Comparison of ENCODE assay signal across 8 mouse cellular contexts in the genomic region with DNA sequence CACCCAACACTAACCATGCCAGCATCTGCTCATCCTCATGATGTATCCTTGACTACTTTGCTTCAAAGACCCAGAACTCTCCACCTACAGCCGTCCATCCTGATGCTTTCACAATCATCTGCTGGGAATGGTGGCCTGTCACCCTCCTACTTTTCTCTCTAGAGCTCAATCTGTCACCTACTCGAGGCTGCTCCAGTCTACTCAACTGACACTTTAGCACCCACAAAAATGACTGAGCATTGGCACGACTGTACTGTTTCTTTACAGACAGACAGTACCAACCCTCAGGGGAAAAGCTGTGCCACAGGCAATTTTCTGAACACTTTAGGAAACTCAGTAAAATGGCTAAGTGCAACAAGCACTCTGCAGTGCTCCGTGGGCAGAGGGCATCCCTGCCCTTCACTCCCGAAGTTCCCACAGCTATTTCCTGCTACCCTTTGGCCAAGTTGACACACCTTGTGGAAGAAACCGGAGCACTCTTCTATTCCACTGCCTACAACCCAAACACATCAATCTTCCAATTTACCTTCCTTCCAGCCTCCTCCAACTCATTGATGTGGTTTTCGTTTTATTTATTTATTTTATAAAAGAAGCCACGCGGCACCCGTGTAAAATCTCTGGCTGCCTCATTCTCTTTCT. TPM values are rescaled to one million over a fixed set of nuclear protein-coding genes. Genes with fewer than 3 reads are reported as not detected.
DNase-seq lines count a peak whose midpoint lies in the region; ATAC-seq and TF ChIP-seq lines count a peak whose summit lies in the region.

No protein-coding gene starts in this region.

- H3K4me2 ChIP-seq in heart, embryonic 14.5 days (ENCODE audit: low read length) = peak overlapping the region; percentile 83
- peak overlapping the region; percentile 81 for H3K4me2 ChIP-seq in intestine, postnatal 0 days (replicated peaks; ENCODE audit: low read depth)

- no peak for TF ChIP-seq POLR2A in olfactory bulb, adult 2 months (IDR thresholded peaks at IDR 0.05; ENCODE audit: insufficient read depth, low read depth, low read length)

- no peaks in the 10 kb centered on the region for H3K36me3 ChIP-seq in heart, embryonic 14.5 days (ENCODE audit: control insufficient read depth, insufficient read depth, low read length)
- no peaks in the 10 kb centered on the region for H3K36me3 ChIP-seq in intestine, postnatal 0 days (ENCODE audit: control insufficient read depth, insufficient read depth)

- H3K4me1 ChIP-seq in heart, embryonic 14.5 days (ENCODE audit: control insufficient read depth in 2 of 2, insufficient read depth in 2 of 2, low read length in 2 of 2) = peaks cover 3 to 20% of the 10 kb centered on the region in 2 experiments; a peak in 3 of 4 replicates
- H3K4me1 ChIP-seq in intestine, postnatal 0 days (replicated peaks; ENCODE audit: control insufficient read depth, insufficient read depth, low read length) = peaks cover 6% of the 10 kb centered on the region; the same call in 1 of the 2 replicates
- H3K4me1 ChIP-seq in olfactory bulb, adult 2 months (ENCODE audit: control insufficient read depth, insufficient read depth, low read length) = peaks cover 4% of the 10 kb centered on the region

- H3K27me3 ChIP-seq in heart, embryonic 14.5 days (ENCODE audit: control insufficient read depth, insufficient read depth, low read length) = no peaks in the 10 kb centered on the region
- H3K27me3 ChIP-seq in intestine, postnatal 0 days (replicated peaks; ENCODE audit: control insufficient read depth, insufficient read depth, low read length) = no peaks in the 10 kb centered on the region

- DNase-seq in heart, postnatal 4 days = no peak
- DNase-seq in thymus, postnatal 4 days = peak; percentile 25
- no peak for DNase-seq in thymus, postnatal 36 days
- no peak for DNase-seq in lung, postnatal 14 days

- no peaks in the 10 kb centered on the region for H3K9me3 ChIP-seq in heart, embryonic 14.5 days (ENCODE audit: control insufficient read depth, low read length)
- no peaks in the 10 kb centered on the region for H3K9me3 ChIP-seq in intestine, postnatal 0 days (ENCODE audit: control insufficient read depth)

- TF ChIP-seq CTCF in intestine, postnatal 0 days (IDR thresholded peaks at IDR 0.05; ENCODE audit: low read depth) = no peak
- no peak for TF ChIP-seq CTCF in olfactory bulb, adult 2 months (IDR thresholded peaks at IDR 0.05; ENCODE audit: insufficient read depth, low read depth, low read length)

- H3K4me3 ChIP-seq in heart, embryonic 14.5 days (ENCODE audit: control insufficient read depth in 1 of 2, insufficient read depth in 1 of 2, low read depth in 1 of 2, low read length in 2 of 2) = peak overlapping the region; percentile 67 to 69
- peak overlapping the region; percentile 86 for H3K4me3 ChIP-seq in intestine, postnatal 0 days (ENCODE audit: low read depth, low read length)
- H3K4me3 ChIP-seq in olfactory bulb, adult 2 months (ENCODE audit: insufficient read depth, low read depth, low read length) = peak overlapping the region; percentile 97

- peak overlapping the region; percentile 82 to 87; a peak in 3 of 4 replicates for H3K27ac ChIP-seq in heart, embryonic 14.5 days (replicated peaks in 1 of 2; ENCODE audit: control insufficient read depth in 1 of 2, insufficient read depth in 1 of 2, low read depth in 2 of 2, low read length in 2 of 2)
- peak overlapping the region; percentile 97 for H3K27ac ChIP-seq in intestine, postnatal 0 days (ENCODE audit: low read depth, low read length)
- H3K27ac ChIP-seq in olfactory bulb, adult 2 months (ENCODE audit: insufficient read depth, low read depth, low read length) = no peak overlapping the region

- 0 out of 2 replicates have a peak, but pooled peaks have one; percentile 7 for ATAC-seq in heart, embryonic 14.5 days (ENCODE audit: insufficient number of reproducible peaks, insufficient read depth, low FRiP score, low read depth)
- peak; percentile 68 for ATAC-seq in intestine, postnatal 0 days
- no peak for ATAC-seq in cerebellum, adult (ENCODE audit: insufficient number of reproducible peaks, low FRiP score, low TSS enrichment)

- 1% methylated on average over 10 of the region's 10 CpGs for WGBS in heart, embryonic 14.5 days
- WGBS in intestine, postnatal 0 days = 2% methylated on average over 10 of the region's 10 CpGs
- 3% methylated on average over 10 of the region's 10 CpGs for WGBS in olfactory bulb, adult 2 months

- peak overlapping the region; percentile 90 for H3K9ac ChIP-seq in heart, embryonic 14.5 days (ENCODE audit: low read length)
- peak overlapping the region; percentile 87 for H3K9ac ChIP-seq in intestine, postnatal 0 days (ENCODE audit: low read depth, low read length)

RNA-seq across cellular contexts. Expression of a gene that starts 10.8 kb away (rescaled TPM):
- 26.8 and 31.6 TPM in 2 replicates for polyA plus RNA-seq in heart, embryonic 14.5 days (2014; fragmentation: Nextera tagmentation; extraction: Ambion mirVana)
- 10 to 100 TPM; 40.4 to 44.4 TPM for total RNA-seq in heart, postnatal 4 days (2021)
- polyA plus RNA-seq in intestine, postnatal 0 days (2015; fragmentation: Nextera tagmentation; extraction: Ambion mirVana) = 26.6 TPM in 2 replicates
- not detected in 2 replicates for polyA plus RNA-seq in olfactory bulb, adult 2 months (2012; ENCODE audit: insufficient read depth, insufficient read length, low replicate concordance, missing spikeins)

RNA-seq across cellular contexts. Expression of a gene that starts 37.5 kb away (rescaled TPM):
- 42.0 and 43.6 TPM in 2 replicates for polyA plus RNA-seq in heart, embryonic 14.5 days (2014; fragmentation: Nextera tagmentation; extraction: Ambion mirVana)
- 10 to 100 TPM; 24.6 to 25.1 TPM for total RNA-seq in heart, postnatal 4 days (2021)
- 29.0 and 29.9 TPM in 2 replicates for polyA plus RNA-seq in intestine, postnatal 0 days (2015; fragmentation: Nextera tagmentation; extraction: Ambion mirVana)
- polyA plus RNA-seq in olfactory bulb, adult 2 months (2012; ENCODE audit: insufficient read depth, insufficient read length, low replicate concordance, missing spikeins) = not detected in 2 replicates

Comparison
In these comparisons a context has a peak if more than half of its experiments do, and no peak if none do; other contexts are left out.
1. RNA of a gene that starts 10.8 kb away (polyA plus RNA-seq): 26.8 to 31.6 TPM in heart, embryonic 14.5 days and 26.6 TPM in intestine, postnatal 0 days; not detected in olfactory bulb, adult 2 months; every median in the first group is over 10 times any median in the second.
2. Peak in every context shown above with its lines, with median percentiles within 50 percentile points of each other: H3K4me3 ChIP-seq.